Mouse (Mus musculus) lung, postnatal 14 days (tissue): ENCODE results near the gene Nod1.
A peak's percentile ranks its signal among the peaks of the same experiment; 100 is the strongest.

Experiments
- DNase-seq: peaks from one replicate; pipeline ENCODE4 v3.0.0; 2021

Nod1 gene

DNA sequence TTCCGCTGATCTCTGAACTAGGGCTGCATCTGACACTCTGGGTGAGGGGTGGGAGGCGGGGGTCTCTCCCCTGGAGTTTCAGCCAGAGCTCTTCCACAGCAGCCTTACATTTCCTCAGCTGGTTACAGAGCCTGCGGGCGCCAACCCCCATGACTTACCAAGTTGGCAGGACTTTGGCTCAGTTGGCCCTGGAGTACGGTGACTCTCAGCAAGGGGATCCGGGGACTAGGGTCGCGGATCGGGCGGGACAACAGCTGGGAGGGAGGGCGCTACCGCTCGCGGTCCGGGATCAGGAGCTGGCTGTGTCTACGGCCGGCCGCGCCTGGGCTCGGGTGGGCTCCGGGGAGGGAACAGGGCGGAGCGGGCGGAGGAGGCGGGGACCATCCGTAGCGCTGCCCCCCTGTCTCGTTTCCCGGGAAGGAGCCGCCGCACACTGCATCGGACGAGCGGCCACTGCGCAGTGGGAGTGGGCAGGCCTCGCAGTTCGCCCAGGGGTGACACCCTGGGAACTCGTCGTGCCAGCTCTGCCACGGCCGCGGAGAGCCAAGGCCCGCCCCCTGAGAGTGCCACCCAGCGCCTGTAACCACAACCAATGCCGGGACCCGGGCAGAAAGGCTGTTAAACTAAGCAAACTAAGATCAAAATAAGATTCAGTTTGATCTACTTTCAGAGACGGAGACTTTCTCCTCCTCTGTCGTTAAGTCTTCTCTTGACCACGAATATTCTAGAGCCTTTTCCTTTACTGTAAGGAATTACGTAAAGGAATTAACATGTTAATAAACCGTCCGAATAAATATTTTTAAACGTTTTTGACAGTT, at the start of gene Nod1:
Gene Nod1, minus strand, starts transcription at position 502 of the 818 bp plus-strand sequence.
- DNase-seq, result peak; percentile 87

DNA sequence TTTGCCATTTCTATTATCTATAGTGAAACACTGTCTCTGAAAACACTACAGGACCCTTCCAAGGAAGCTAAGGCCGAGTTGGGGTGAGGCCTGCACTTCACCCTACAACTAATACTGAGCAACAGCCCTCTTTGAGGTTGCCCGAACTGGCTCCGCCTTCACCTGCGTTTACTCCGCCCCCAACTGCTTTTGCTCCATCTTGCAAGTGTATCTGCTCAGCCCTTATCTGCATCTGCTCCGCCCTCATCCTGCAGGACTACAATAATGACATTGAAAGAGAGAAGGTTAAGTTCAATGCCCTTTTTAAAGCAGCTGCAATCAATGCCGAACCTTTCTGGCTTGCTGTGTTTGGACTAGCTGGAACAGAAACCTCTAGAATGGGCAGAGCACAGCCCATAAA, 49.4 kb upstream of the Nod1 start:
- no peak for DNase-seq

DNA sequence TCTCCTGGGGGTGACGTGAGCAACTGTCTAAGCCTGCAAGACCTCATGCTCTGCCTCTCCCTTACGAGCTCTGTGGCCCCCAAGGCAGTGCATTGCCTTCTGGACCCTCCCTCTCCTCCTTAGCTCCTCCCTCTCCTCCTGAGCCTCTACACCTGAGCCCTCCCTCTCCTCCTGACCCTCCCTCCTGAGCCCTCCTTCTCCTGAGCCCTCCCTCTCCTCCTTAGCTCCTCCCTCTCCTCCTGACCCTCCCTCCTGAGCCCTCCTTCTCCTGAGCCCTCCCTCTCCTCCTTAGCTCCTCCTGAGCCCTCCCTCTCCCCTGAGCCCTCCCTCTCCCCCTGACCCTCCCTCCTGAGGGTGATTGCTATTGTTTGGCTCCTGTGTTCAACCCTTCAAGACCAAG, 46.0 kb upstream of the Nod1 start:
- DNase-seq, result no peak

DNA sequence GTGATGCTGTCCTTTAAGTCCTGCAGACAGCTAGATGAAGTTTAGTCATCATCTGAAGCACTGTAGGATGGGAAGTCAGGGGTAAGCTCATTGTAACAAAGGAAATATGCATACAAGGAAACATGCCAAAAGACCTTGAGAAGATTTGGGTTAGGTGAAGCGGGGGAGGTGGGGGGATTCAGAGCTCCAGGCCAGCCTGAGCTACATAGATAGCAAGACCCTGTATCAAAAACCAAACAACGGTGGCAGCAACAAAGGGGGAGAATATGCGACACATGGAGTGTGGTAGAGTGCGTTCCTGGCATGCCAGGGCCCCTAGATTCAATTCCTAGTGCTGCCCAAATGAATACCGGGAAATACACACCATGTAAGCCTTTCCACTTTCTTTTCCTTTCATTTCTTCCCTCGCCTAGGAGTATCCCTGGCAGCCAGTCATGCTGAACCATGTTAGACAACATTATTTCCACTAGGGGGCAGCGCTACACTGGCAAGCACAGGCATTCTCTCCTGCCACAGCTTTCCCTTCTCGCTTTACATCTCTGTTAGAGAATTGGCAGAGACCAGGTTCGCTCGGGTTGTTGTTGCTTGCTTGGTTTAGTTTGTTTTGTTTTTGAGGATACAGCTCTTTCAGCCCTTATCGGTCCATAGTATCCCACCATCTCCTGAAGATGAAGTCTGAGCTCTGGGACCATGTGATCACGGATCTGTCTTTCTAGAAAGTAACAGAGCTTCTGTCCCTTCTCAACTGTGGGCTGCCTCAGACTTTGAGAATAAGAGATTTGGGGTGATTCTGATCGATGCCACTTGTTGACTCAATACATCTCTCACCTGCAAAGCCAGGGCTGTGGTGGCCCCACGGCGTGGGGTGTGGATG, 44.5 kb upstream of the Nod1 start:
- DNase-seq, result peak; percentile 75

DNA sequence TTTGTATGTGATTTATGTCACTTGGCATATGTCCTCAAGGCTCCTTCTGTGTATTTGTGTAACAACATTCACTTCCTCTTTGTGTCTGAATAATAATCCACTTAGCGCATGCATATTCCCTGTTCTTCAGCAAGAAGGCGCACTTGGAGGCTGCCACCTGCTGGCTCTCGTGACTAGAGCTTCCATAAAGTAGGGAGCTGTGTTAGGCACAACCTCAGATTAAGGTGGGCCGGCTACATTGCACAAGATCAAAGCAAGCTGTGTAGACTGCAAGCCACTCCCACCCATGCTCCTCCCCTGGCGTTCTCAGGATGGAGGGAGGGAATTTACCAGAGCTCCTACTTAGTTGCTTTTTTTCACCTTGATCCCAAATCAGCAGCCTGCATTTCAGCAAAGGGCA, 43.8 kb upstream of the Nod1 start:
- DNase-seq, result peak; percentile 67

DNA sequence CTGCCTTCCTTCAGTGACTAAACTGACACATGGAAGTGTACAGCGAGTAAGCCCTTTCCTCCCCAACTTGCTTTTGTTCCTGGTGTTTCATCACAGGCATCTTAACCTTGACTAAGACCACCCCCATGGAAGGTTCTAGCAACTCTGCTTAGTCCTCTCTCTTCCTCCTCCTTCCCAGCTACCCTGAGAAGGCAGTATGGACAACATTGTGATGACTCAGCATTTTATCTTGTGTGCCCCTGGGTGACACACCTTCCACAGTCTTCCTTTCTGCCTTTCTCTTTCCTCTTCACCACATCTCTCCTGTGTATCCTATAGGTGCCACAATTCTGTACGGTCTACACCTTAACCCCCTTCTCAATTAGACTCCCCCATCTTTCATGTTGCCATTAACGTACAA, 41.8 kb upstream of the Nod1 start:
- no peak for DNase-seq

DNA sequence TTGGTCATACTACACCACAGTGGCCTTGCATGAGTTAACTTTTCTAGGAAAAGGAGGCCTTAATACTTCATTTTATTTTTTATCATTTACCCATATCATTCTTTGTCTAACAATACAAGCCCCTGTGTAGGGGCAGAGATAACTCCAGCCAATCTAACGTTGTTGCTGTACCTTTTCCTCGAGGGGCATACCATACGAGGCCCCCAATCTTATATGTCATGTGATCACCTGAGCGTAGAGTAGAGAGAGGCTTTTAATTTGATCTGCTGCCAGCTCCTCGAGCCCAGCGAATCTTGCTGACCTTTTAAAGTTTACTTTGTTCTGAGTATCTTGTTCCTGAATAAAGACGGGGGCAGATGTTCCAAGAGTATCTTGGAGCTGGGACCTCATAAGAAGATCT, 40.1 kb upstream of the Nod1 start:
- no peak for DNase-seq

DNA sequence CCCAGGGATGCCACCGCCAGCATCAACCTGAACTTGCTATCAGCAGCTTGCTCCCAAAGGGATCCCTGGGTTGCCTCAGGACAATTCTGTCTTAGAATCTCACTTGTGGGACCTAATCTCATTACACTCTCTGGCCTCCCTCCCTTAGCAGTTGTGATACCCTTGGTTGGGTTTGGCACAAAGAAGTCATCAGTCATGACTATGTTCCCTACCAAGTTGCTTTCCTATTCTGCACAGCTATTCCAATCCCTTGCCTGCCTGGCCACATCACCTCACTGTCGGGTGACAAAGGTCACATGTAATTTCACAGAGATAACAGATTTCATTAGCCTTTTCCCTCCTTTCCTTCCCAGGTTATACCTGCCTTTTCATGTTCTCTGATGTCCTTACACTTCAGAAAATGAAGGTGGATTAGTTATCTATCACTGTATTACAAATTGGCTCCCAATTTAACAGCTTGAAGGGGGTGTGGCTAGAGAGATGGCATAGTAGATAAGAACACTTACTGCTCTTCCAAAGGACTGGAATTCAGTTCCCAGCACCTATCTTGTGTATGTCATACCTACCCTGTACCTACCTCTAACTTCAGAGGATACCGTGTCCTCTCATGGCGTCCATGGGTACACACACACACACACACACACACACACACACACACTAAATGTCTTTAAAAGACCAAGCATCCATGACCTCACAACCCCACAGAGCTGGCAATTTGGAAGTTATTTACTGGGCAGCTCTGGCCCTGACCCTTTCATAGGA, 38.1 kb upstream of the Nod1 start:
- no peak for DNase-seq

DNA sequence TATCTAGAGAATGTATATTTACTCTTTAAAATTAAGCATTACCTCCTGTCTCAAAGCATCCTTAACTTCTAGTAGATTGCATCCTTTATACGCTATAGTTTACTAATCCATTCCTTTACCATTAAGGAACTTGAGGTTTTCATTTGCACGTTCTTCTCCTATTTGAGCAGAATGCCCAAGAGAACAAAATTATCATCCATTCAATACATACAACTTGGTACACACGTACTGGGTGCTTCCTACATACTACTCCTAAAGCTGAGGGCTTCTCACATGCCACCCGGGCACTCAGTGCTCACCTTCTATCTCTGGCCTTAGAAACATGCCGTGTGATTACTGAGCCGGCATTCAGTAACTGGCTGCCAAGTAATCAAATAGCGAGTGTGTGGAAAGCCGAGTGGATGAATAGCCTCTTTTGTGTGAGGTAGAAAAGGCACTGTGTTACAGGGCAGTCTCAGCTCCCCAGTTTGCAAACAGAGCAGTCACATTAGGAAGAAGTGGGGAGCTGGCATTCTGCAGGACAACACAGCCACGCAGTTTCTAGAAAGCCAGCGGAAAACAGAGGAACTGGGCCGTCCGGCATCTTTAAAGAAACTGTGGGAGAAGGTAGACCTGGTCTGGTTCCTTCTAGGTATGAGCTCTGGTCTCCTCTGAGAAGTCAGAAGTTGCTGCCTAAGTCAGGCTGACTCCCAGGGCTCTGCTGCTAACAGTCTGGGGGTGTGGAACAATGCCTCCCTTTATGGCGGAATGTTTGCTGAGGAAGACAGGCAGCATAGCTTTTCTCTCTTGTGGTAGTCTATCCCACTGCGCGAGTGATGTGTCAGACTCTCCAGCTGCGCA, 37.2 kb upstream of the Nod1 start:
- DNase-seq, result no peak

DNA sequence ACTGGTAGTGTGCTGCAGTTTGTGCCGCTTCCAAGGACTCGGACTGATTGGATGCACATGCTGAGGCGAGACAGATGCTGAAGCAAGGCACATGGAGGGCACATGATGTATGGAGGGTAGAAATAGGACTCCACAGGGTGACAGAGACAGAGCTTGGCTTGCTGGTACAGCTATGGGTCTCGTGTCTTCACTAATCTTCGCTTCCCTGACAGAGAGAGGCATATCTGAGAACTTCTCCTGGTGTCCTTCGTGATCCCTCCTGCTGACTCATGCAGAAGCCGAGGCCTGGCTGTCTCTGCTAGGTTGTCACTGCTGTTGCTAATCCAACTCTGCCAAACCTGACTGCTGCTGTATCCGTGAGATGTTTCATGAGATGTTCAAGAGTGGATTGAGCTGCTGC, 36.0 kb upstream of the Nod1 start:
- DNase-seq, result no peak

DNA sequence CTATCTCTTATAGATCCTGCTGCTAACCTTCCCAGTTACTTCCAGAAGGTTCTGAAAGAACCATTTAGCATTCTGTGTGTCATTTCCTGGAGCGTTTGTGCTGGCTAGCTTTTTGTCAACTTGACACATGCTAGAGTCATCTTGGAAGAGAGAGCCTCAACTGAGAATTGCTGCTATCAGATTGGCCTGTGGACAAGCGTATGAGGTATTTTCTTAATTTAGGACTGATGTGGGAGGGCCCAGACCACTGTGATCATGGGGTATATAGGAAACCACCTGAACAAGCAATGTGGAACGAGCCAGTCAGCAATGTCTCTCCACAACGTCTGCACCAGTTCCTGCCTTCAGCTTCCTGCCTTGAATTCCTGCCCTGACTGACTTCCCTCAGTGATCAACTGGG, 31.1 kb upstream of the Nod1 start:
- no peak for DNase-seq

DNA sequence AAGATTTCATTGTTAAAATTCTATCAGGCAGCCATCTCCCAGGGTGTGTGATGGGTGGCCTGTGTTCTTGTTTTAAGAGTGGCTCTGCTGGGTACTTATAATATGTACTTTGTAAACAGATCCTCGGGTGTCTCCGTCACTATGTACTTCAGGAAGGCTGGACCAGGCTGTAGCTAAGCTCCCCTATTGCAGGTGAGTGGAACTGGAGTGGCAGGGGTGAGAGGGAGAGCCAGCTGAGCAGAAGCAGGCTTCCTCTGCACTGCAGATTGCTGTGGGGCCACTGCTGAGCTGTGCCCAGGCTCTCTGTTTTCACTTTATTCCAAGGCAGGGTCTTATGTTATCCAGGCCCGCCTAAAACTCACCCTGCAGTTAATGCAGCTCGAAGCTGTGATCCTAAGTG, 30.0 kb upstream of the Nod1 start:
- DNase-seq, result no peak

DNA sequence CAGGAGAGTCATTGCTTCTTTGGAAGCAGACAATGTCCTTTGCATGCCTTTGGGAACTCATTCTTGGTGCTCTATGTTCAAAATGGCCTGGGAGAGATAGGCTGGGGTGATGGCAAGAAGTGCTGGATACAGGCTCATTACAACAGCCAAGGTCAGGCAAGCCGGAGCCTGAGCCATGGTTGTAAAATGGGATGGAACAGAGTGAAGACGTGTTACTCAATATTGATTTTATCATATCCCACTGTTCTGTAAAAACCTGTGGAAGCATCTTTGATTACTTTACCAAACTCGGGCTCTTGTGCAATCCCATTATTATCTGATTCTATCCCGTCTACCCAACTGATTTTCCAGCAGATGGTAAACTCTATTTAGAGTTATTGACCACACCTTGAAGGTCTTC, 28.9 kb upstream of the Nod1 start:
- no peak for DNase-seq

DNA sequence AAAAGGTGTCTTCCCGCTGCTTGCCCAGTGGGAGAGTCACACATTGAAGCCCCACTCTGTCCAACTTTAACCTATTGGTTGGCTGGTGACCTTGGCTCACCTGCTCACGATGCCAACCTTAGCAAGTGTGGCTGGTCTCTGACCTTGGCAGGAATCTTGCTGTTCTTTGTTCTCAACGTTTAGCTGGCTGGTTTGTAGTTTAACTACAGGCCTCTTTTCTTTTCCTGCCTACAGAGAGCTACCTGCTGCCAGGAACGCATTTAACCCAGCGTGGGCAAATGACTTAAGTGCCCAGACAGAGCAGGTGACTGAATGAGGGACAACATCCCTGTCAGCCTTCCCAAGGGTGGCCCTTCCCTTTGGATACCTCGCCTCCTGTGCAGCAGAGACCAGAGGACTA, 25.3 kb upstream of the Nod1 start:
- DNase-seq, result no peak

DNA sequence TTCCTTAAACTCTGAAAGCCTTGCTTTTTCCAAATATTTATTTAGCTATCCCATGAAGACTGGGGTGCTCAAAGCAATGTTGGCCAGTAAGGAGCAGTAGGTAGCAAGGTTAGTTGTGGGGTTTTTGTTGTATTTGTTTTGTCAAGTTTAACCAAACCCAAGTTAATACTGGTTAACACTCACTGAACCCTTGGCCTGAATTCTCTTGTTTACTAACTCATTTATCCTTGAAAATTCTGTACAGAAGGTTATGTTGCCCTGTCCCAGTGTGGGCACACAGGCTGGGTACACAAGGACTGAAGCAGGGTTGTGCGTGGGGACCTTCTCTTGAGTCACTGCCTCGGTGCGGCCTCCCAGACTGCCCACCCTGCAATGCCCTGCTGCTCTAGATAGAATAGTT, 23.9 kb upstream of the Nod1 start:
- DNase-seq, result no peak

DNA sequence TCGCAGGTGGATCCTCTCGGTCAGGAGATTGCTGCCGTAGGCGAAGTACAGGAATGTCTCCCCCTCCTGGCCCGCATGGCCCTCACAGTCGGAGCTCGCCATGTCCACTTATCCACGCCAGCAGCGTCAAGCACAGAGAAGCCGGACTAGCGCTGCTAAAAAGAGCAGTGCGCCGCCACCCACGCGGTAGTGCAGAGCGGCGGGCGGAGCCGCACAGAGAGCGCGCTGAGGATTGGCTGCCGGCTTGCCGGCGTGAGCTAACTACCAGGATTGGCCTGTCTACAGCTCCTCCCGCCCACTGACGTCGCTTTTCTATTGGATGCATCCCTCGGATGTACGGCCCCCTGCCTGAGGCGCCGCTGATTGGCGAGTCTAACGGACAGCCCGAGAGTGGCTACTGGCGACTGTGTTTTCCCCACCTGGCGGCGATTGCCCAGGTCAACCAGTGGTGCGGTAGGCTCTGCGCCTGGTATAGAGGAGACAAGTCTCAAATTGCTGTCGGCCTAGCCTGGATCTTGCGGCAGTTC, 20.4 kb upstream of the Nod1 start, which contains the start of gene Ggct:
Gene Ggct, minus strand, starts transcription at position 217 of the 527 bp plus-strand sequence.
- DNase-seq, result peak; percentile 95

DNA sequence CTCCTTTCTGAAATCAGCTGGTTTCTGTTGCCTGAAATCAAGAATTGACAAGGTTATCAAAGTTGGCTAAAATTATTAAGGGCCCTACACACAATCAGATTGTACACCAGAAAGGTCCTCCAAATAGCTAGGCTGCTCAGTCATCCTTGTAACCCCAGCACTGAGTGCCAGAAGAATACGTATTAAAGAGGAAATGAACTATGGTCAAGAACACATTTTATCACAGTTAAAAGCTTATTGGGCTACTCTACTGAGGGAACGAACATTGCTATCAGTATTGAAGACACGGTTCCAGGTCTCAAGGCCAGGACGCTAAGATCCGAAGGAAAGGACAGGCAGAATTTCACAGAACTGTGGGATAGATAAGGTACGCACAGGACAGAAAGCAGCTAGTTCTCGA, 19.7 kb upstream of the Nod1 start:
- no peak for DNase-seq

DNA sequence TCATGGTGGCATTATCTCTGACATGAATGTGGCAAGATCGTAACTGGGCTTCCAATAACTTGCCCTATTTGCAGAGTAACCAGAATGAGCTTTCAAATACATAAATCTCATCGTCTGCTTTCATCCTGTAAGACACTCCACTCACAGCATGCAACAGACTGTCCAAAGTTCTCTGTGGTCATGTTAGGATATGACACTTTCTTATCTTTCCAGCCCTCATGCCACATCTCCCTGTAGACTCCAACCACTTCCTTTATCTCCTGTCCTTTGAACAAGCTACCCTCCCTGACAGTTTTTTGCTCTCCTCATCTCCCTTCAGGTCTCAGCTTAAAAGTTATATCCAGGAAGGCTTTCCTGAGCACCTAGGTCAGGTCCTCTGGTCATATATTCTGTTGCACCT, 18.8 kb upstream of the Nod1 start:
- no peak for DNase-seq

DNA sequence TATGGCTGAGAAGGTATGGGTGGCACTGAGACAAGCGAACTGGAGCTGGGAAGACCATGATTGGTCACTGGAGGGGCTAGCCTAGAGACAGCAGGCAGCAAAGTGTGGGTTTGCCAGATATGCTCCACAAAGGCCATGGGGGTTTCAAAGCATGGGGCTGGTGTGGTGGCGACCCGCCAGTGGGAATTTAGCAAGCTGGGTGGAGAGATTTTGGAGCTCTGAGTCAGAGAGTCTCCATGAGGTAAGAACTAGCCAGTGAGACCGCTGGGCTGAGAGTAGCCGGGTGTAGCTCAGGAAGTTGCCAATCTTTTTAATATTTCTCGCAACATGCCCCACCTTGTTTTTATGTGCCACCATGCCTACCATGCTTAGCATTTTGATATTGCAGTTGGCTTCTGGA, 15.7 kb upstream of the Nod1 start:
- no peak for DNase-seq

DNA sequence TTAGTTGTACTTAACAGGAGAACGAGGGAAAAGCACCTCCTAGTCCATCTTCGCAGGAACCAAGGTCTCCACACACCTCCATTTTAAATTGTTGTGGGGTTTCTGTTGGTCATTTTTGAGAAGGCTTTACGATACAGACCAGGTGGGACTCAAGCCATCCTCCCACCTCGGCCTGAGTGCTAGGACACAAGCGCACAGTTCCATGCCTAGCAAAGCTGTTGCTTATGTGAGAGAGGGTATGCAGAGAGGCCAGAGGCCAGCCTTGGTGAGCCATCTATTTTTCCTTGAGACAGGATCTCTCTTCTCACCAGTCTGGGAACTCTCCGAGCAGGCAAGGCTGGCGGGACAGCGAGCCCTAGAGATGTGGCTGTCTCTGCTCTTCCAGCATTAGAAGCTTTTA, 11.7 kb upstream of the Nod1 start:
- no peak for DNase-seq

DNA sequence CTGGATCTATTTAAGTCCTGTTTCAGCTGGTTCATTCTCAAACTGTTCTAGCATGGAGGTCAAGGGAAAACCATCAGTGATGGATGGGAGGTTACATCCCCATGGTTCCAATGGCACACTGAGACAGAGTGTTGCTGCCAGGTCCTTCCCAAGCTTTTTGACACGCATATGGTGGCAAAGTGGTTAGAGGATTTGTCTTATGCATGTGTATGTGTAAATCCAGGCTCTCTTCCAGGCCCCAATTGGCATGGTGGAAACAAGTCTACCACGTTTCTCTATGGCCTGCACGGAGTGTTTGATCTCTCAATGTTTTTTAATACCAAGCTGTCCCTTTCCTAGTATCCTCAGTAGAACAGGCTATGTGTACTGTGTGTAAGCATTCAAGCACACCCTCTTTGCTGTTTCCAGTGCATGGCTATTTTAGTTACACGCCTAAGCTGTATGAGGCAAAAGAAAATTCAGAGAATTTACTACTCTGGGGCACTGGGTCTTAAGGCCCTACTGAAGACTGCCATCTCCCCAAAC, 11.2 kb upstream of the Nod1 start:
- no peak for DNase-seq

DNA sequence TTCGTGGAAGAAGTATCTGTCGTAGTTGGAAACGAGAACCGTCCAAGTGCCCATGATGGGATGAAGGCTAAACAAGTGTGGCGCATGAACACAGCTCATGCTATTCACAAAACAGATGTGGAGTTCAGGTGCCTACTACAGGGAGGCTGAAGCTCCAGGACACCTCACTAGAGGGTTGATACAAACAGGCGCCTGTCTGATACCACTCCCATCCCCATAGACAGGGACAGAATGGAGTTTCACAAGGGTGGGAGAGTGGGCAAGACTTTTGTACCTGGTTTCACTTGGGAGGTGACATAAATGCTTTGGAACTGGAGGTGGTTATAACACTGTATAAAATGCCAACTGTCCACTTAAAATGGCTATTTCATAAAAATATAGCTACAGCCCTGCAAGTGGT, 7.0 kb upstream of the Nod1 start:
- DNase-seq, result no peak
